ENCODE assay signal across 24 mouse cellular contexts in genomic region chr2:73049977-73050376, GRCm38 (mm10).
DNase-seq lines count a peak whose midpoint lies in the region; ATAC-seq and TF ChIP-seq lines count a peak whose summit lies in the region.
"Had no signal": no experiment of that assay in that cellular context is flagged by ENCODE, and none has a peak within 500 bp of the region (broad histone marks: within the 10 kb centered on the region; RNA-seq: fewer than 3 reads in every experiment).

No protein-coding gene starts in this region.

- no peak for TF ChIP-seq POLR2A in small intestine, adult 2 months (IDR thresholded peaks at IDR 0.05; ENCODE audit: low read depth, low read length)

- no peak overlapping the region for H3K4me3 ChIP-seq in embryonic facial prominence, embryonic 14.5 days (ENCODE audit: low read depth, low read length)
- H3K4me3 ChIP-seq in embryonic facial prominence, embryonic 10.5 days, result no peak overlapping the region
- no peak overlapping the region for H3K4me3 ChIP-seq in heart, embryonic 14.5 days (ENCODE audit: control insufficient read depth in 1 of 2, insufficient read depth in 1 of 2, low read depth in 1 of 2, low read length in 2 of 2)
- H3K4me3 ChIP-seq in limb, embryonic 13.5 days, result no peak overlapping the region
- no peak overlapping the region for H3K4me3 ChIP-seq in limb, embryonic 10.5 days
- H3K4me3 ChIP-seq in small intestine, adult 2 months (ENCODE audit: low read depth, low read length), result no peak overlapping the region
- H3K4me3 ChIP-seq: embryonic facial prominence, embryonic 12.5 days; forebrain, embryonic 13.5 days; hindbrain, embryonic 15.5 days had no signal

- TF ChIP-seq CTCF in small intestine, adult 2 months (IDR thresholded peaks at IDR 0.05; ENCODE audit: extremely low read depth, insufficient read length, insufficient replicate concordance, low read depth, low read length), result no peak

- no peak for DNase-seq in embryonic facial prominence, embryonic 14.5 days (ENCODE audit: low spot score)
- DNase-seq in embryonic facial prominence, embryonic 10.5 days (ENCODE audit: low spot score), result no peak
- DNase-seq in heart, postnatal 10 days, result no peak
- no peak for DNase-seq in limb, embryonic 10.5 days (ENCODE audit: low spot score)
- no peak for DNase-seq in left cerebral cortex, postnatal 36 days (ENCODE audit: low spot score in 2 of 2)
- DNase-seq: adrenal gland, postnatal 25 days; B cell, adult 2 months; cerebellum, adult 2 months; cerebellum, postnatal 14 days; embryo, embryonic 11 days; forebrain, postnatal 0 days; gastrocnemius, postnatal 36 days; kidney, adult 2 months had no signal

- H3K4me2 ChIP-seq in embryonic facial prominence, embryonic 14.5 days (ENCODE audit: low read depth, low read length), result no peak overlapping the region
- H3K4me2 ChIP-seq in heart, embryonic 14.5 days (ENCODE audit: low read length), result 0 out of 2 replicates have a peak overlapping the region, but pooled peaks have one; percentile 5
- no peak overlapping the region for H3K4me2 ChIP-seq in limb, embryonic 13.5 days (replicated peaks)
- H3K4me2 ChIP-seq: embryonic facial prominence, embryonic 12.5 days; forebrain, embryonic 13.5 days; heart, embryonic 11.5 days; hindbrain, embryonic 15.5 days had no signal

- H3K9me3 ChIP-seq in embryonic facial prominence, embryonic 14.5 days (ENCODE audit: control insufficient read depth, low read length), result 0 out of 2 replicates have a peak, but pooled peaks cover 3% of the 10 kb centered on the region
- 0 out of 2 replicates have a peak, but pooled peaks cover 4% of the 10 kb centered on the region for H3K9me3 ChIP-seq in embryonic facial prominence, embryonic 10.5 days
- peaks cover 7% of the 10 kb centered on the region; the same call in 1 of the 2 replicates for H3K9me3 ChIP-seq in heart, embryonic 14.5 days (ENCODE audit: control insufficient read depth, low read length)
- peaks cover 12% of the 10 kb centered on the region; the same call in 1 of the 2 replicates for H3K9me3 ChIP-seq in limb, embryonic 13.5 days
- H3K9me3 ChIP-seq in limb, embryonic 10.5 days (replicated peaks), result no peaks in the 10 kb centered on the region
- H3K9me3 ChIP-seq: hindbrain, embryonic 15.5 days had no signal

- intact Hi-C loops in heart, postnatal 10 days (cut with DNase I), result loop anchor here (5.0 kb wide), 2 partner anchors 48 to 68 kb away; partner anchors contain the start of gene Sp3
- intact Hi-C loops in left cerebral cortex, postnatal 36 days (cut with DNase I), result no loop called here

- H3K27ac ChIP-seq in embryonic facial prominence, embryonic 14.5 days (replicated peaks; ENCODE audit: low read depth, low read length), result peak overlapping the region; percentile 65; the same call in 1 of the 2 replicates
- no peak overlapping the region for H3K27ac ChIP-seq in embryonic facial prominence, embryonic 10.5 days (replicated peaks)
- peak overlapping the region; percentile 35 to 37; a peak in 1 of 4 replicates for H3K27ac ChIP-seq in heart, embryonic 14.5 days (replicated peaks in 1 of 2; ENCODE audit: control insufficient read depth in 1 of 2, insufficient read depth in 1 of 2, low read depth in 2 of 2, low read length in 2 of 2)
- H3K27ac ChIP-seq in limb, embryonic 13.5 days, result 0 out of 2 replicates have a peak overlapping the region, but pooled peaks have one; percentile 48
- H3K27ac ChIP-seq in limb, embryonic 10.5 days, result no peak overlapping the region
- H3K27ac ChIP-seq in small intestine, adult 2 months (ENCODE audit: insufficient read depth, low read depth, low read length), result peak overlapping the region; percentile 33; the same call in 1 of the 2 replicates
- H3K27ac ChIP-seq: embryonic facial prominence, embryonic 12.5 days; forebrain, embryonic 13.5 days; hindbrain, embryonic 15.5 days had no signal

- no peak overlapping the region for H3K9ac ChIP-seq in embryonic facial prominence, embryonic 14.5 days (ENCODE audit: low read depth, low read length)
- no peak overlapping the region for H3K9ac ChIP-seq in heart, embryonic 14.5 days (ENCODE audit: low read length)
- no peak overlapping the region for H3K9ac ChIP-seq in limb, embryonic 13.5 days
- H3K9ac ChIP-seq: embryonic facial prominence, embryonic 12.5 days; forebrain, embryonic 13.5 days; forebrain, postnatal 0 days; hindbrain, embryonic 15.5 days had no signal

- no peak for ATAC-seq in embryonic facial prominence, embryonic 14.5 days (ENCODE audit: low read depth)
- ATAC-seq in heart, embryonic 14.5 days (ENCODE audit: insufficient number of reproducible peaks, insufficient read depth, low FRiP score, low read depth), result no peak
- no peak for ATAC-seq in limb, embryonic 13.5 days (ENCODE audit: low FRiP score, low read depth)
- ATAC-seq: activated CD4-positive, CD25-positive, alpha-beta regulatory T cell, adult 4 months; CD4-positive, CD25-positive, alpha-beta regulatory T cell, adult 4 months; forebrain, embryonic 13.5 days; forebrain, postnatal 0 days; intestine, embryonic 16.5 days; Patski had no signal

- H3K27me3 ChIP-seq in embryonic facial prominence, embryonic 14.5 days (replicated peaks; ENCODE audit: control insufficient read depth, insufficient read depth, low read length), result no peaks in the 10 kb centered on the region
- H3K27me3 ChIP-seq in embryonic facial prominence, embryonic 10.5 days (replicated peaks; ENCODE audit: low read depth, poor library complexity, severe bottlenecking), result no peaks in the 10 kb centered on the region
- H3K27me3 ChIP-seq in heart, embryonic 14.5 days (ENCODE audit: control insufficient read depth, insufficient read depth, low read length), result no peaks in the 10 kb centered on the region
- no peaks in the 10 kb centered on the region for H3K27me3 ChIP-seq in limb, embryonic 13.5 days
- no peaks in the 10 kb centered on the region for H3K27me3 ChIP-seq in limb, embryonic 10.5 days (ENCODE audit: low read depth, poor library complexity, severe bottlenecking)
- no peaks in the 10 kb centered on the region for H3K27me3 ChIP-seq in small intestine, adult 2 months (ENCODE audit: control insufficient read depth, insufficient read depth, low read length)
- H3K27me3 ChIP-seq: embryonic facial prominence, embryonic 12.5 days; forebrain, embryonic 13.5 days; hindbrain, embryonic 15.5 days; Patski had no signal

- H3K4me1 ChIP-seq in embryonic facial prominence, embryonic 14.5 days (ENCODE audit: control insufficient read depth, insufficient read depth, low read length), result peaks cover 21% of the 10 kb centered on the region
- H3K4me1 ChIP-seq in embryonic facial prominence, embryonic 10.5 days, result peaks cover 25% of the 10 kb centered on the region
- peaks cover 18 to 32% of the 10 kb centered on the region in 2 experiments for H3K4me1 ChIP-seq in heart, embryonic 14.5 days (ENCODE audit: control insufficient read depth in 2 of 2, insufficient read depth in 2 of 2, low read length in 2 of 2)
- peaks cover 30% of the 10 kb centered on the region for H3K4me1 ChIP-seq in limb, embryonic 13.5 days
- peaks cover 25% of the 10 kb centered on the region for H3K4me1 ChIP-seq in limb, embryonic 10.5 days
- peaks cover 4% of the 10 kb centered on the region for H3K4me1 ChIP-seq in small intestine, adult 2 months (ENCODE audit: control insufficient read depth, insufficient read depth, insufficient read length, low read length)
- H3K4me1 ChIP-seq: hindbrain, embryonic 15.5 days had no signal

- WGBS in embryonic facial prominence, embryonic 14.5 days, result 68% methylated on average over 4 of the region's 4 CpGs
- WGBS in embryonic facial prominence, embryonic 10.5 days, result 83% methylated on average over 4 of the region's 4 CpGs
- 44% methylated on average over 4 of the region's 4 CpGs for WGBS in heart, embryonic 14.5 days
- 73% methylated on average over 4 of the region's 4 CpGs for WGBS in limb, embryonic 13.5 days
- WGBS in limb, embryonic 10.5 days, result 85% methylated on average over 4 of the region's 4 CpGs
- 80% methylated on average over 4 of the region's 4 CpGs for WGBS in small intestine, adult 2 months

- no peaks in the 10 kb centered on the region for H3K36me3 ChIP-seq in embryonic facial prominence, embryonic 14.5 days (ENCODE audit: control insufficient read depth, insufficient read depth, low read length)
- no peaks in the 10 kb centered on the region for H3K36me3 ChIP-seq in embryonic facial prominence, embryonic 10.5 days (replicated peaks)
- H3K36me3 ChIP-seq in heart, embryonic 14.5 days (ENCODE audit: control insufficient read depth, insufficient read depth, low read length), result no peaks in the 10 kb centered on the region
- H3K36me3 ChIP-seq in limb, embryonic 13.5 days, result no peaks in the 10 kb centered on the region
- H3K36me3 ChIP-seq in limb, embryonic 10.5 days, result no peaks in the 10 kb centered on the region
- no peaks in the 10 kb centered on the region for H3K36me3 ChIP-seq in small intestine, adult 2 months (ENCODE audit: control insufficient read depth, insufficient read depth, low read length)
- H3K36me3 ChIP-seq: embryonic facial prominence, embryonic 12.5 days; hindbrain, embryonic 15.5 days had no signal

Comparison
In these comparisons a context has a peak if more than half of its experiments do, and no peak if none do; other contexts are left out.
1. H3K27ac ChIP-seq: peak in embryonic facial prominence, embryonic 14.5 days (single experiment), heart, embryonic 14.5 days (2 of 2), limb, embryonic 13.5 days (single experiment) and small intestine, adult 2 months (single experiment); none in embryonic facial prominence, embryonic 10.5 days (single experiment) and limb, embryonic 10.5 days (single experiment).